Mouse (Mus musculus) intestine, postnatal 0 days (tissue): ENCODE measurements around the gene Fam126a. TPM values are rescaled to one million over a fixed set of nuclear protein-coding genes. Genes with fewer than 3 reads are reported as not detected.

ENCODE experiments used
- ATAC-seq: fragments of 200-750 bp; cut with Nextera tagmentation; 2 replicates; pipeline ENCODE4 v1.8.0; 2017; ENCODE audit warnings: mild to moderate bottlenecking, moderate TSS enrichment, moderate library complexity
- H3K27ac ChIP-seq: fragments of 300-500 bp; sonication (generic); 2 replicates; pipeline ENCODE4 v1.5.1; 2014; ENCODE audit warnings: mild to moderate bottlenecking, low read depth, low read length, moderate library complexity
- H3K27me3 ChIP-seq: fragments of 300-500 bp; sonication (generic); replicated peaks from 2 replicates; pipeline ENCODE4 v1.6.1; 2014; ENCODE audit warnings: low read length, mixed read lengths; ENCODE audit not compliant: control insufficient read depth, insufficient read depth
- H3K36me3 ChIP-seq: fragments of 300-500 bp; sonication (generic); 2 replicates; pipeline ENCODE4 v1.6.1; 2014; ENCODE audit warnings: mild to moderate bottlenecking, moderate library complexity; ENCODE audit not compliant: control insufficient read depth, insufficient read depth
- H3K4me1 ChIP-seq: fragments of 300-500 bp; sonication (generic); replicated peaks from 2 replicates; pipeline ENCODE4 v1.6.1; 2014; ENCODE audit warnings: antibody characterized with exemption, low read length, mixed read lengths; ENCODE audit not compliant: control insufficient read depth, insufficient read depth
- H3K4me2 ChIP-seq: fragments of 300-500 bp; sonication (generic); replicated peaks from 2 replicates; pipeline ENCODE4 v1.6.1; 2014; ENCODE audit warnings: low read depth, mild to moderate bottlenecking, moderate library complexity
- H3K4me3 ChIP-seq: fragments of 300-500 bp; sonication (generic); 2 replicates; pipeline ENCODE4 v1.5.1; 2014; ENCODE audit warnings: low read depth, low read length
- H3K9ac ChIP-seq: fragments of 300-500 bp; sonication (generic); 2 replicates; pipeline ENCODE4 v1.6.1; 2014; ENCODE audit warnings: mild to moderate bottlenecking, low read depth, low read length
- H3K9me3 ChIP-seq: fragments of 300-500 bp; sonication (generic); 2 replicates; pipeline ENCODE4 v1.6.1; 2016; ENCODE audit warnings: mixed run types; ENCODE audit not compliant: control insufficient read depth
- CTCF ChIP-seq: sonication (generic); IDR thresholded peaks from 2 replicates; pipeline ENCODE4 v1.5.1; 2016; ENCODE audit warnings: low read depth, mild to moderate bottlenecking, control low read depth, antibody characterized with exemption, moderate library complexity
- WGBS: fragments of 180-500 bp; shearing (Covaris S2); extraction: QIAGEN DNeasy Blood & Tissue Kit; methylation state at CpG from one replicate; pipeline ENCODE4 v1.1.7; 2014; 5-methylcytosine and 5-hydroxymethylcytosine counted together
- polyA plus RNA-seq: library from polyadenylated mRNA; unstranded; fragments of >200 nt; fragmentation: Nextera tagmentation; extraction: Ambion mirVana; gene quantifications from 2 replicates; pipeline ENCODE4 v1.2.1, GENCODE M21; 2015

Fam126a gene
- polyA plus RNA-seq, 1 experiment from 2014 or later, result 5.0 TPM

DNA sequence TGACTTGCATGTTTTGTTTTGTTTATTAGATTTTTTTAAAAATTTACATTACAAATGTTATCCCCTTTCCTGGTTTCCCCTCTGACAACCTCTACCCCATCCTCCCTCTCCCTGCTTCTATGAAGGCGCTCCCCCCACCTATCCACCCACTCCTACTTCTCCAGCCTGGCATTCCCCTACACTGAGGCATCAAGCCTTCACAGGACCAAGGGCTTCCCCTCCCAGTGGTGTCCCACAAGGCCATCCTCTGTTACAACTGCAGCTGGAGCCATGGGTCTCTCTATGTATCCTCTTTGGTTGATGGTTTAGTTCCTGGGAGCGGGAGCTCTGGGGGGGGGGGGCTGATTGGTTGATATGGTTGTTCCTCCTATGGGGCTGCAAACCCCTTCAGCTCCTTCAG, 7.3 kb downstream of the Fam126a start:
- WGBS, result 98% methylated on average over 2 of the region's 2 CpGs
- no peak overlapping the region for H3K9ac ChIP-seq
- H3K27ac ChIP-seq, result no peak overlapping the region

DNA sequence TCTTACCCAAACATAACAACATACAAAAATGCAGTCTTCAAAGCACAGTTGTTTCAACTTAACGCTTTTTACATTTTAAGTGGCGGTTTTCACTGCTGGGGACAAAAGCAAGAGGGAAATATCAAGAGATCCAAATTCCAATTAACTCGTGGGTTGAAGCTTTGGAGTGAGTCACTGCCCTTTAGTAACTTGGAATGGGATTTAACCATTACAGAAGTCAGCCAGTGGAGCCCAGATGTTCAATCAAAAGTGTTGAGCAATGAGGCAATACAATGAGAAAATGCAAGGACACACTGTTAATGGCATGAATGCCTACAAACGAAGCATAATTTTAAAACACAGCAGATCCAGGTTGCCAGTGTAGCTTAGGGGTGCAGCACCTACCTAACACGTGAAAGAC, 8.8 kb downstream of the Fam126a start:
- H3K9me3 ChIP-seq, result no peaks in the 10 kb centered on the region
- no peak overlapping the region for H3K27ac ChIP-seq
- TF ChIP-seq CTCF, result no peak
- no peaks in the 10 kb centered on the region for H3K4me1 ChIP-seq
- H3K4me3 ChIP-seq, result no peak overlapping the region
- 77% methylated on average over 5 of the region's 5 CpGs for WGBS
- H3K9ac ChIP-seq, result no peak overlapping the region
- ATAC-seq, result no peak
- H3K27me3 ChIP-seq, result no peaks in the 10 kb centered on the region
- H3K4me2 ChIP-seq, result no peak overlapping the region
- H3K36me3 ChIP-seq, result no peaks in the 10 kb centered on the region

More for the DNA sequence above, 7.3 kb downstream of the Fam126a start:
- no peak for TF ChIP-seq CTCF
- no peak overlapping the region for H3K4me3 ChIP-seq
- no peaks in the 10 kb centered on the region for H3K9me3 ChIP-seq
- no peak overlapping the region for H3K4me2 ChIP-seq
- H3K4me1 ChIP-seq, result no peaks in the 10 kb centered on the region
- no peak for ATAC-seq
- no peaks in the 10 kb centered on the region for H3K27me3 ChIP-seq
- H3K36me3 ChIP-seq, result no peaks in the 10 kb centered on the region

DNA sequence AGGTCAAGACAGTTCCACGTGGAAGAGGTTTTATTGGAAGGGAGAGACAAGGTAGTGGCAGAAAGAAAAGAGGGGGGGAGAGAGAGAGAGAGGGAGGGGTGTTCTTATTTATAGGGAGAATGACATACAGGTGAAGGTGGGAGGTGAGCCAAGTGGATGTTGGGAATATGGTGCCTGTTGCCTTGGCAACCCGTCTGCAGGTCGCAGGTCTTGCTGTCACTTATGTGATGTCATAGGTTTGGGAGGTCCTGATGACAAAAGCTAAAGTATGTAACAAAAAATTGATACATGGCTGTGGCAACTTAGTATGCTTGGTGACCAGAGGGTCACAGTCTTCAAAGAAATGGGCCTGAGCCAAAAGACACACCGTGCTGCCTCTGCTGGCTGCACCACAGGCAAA, 10.1 kb downstream of the Fam126a start:
- no peak overlapping the region for H3K4me3 ChIP-seq
- TF ChIP-seq CTCF, result no peak
- H3K4me1 ChIP-seq, result no peaks in the 10 kb centered on the region; the same call in 1 of the 2 replicates
- no peaks in the 10 kb centered on the region for H3K36me3 ChIP-seq
- WGBS, result 80% methylated on average over 4 of the region's 4 CpGs
- H3K9ac ChIP-seq, result no peak overlapping the region
- no peaks in the 10 kb centered on the region for H3K9me3 ChIP-seq
- H3K27me3 ChIP-seq, result no peaks in the 10 kb centered on the region
- H3K4me2 ChIP-seq, result no peak overlapping the region
- no peak overlapping the region for H3K27ac ChIP-seq
- ATAC-seq, result no peak

DNA sequence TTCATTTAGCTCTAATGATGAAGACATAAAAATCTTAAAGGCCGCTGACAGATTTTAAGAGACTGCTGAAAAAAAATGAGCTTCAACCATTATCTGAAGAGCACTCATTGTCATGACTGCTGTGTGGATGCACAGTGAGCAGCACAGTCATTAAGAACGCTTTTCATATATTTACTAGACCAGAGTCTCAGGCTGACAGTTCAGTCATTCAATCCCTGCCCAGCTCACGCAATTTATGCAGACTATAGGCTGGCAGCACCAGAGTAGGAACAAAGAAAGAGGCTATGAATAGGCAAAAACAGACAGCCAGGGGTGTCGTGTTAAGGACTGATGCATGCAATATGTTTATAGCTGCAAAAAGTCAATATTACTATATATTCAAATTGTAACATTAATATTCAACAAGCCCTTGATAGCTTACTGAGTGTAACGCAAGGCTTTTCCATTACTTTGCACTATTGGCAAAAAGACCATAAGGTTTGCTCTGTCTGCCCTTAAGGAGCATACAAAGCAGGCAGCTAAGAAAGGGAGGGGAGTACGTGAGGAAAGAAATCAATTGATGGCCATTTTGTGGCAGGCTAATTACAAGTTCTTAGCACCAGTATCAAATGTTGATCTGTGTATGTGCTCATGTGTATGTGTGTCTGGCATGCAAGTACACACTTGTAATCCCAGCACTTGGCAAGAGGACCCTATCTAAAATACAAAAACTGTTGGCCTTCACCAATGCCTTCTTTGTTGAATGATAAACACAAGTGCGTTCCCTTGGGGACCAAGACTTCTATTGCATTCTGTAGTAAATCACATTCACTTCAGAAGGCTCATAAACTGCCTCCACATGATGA, 10.9 kb downstream of the Fam126a start:
- Histone ChIP-seq H3K4me2 (no peak overlapping the region), H3K27me3 (no peaks in the 10 kb centered on the region), H3K4me3 (no peak overlapping the region), H3K9me3 (no peaks in the 10 kb centered on the region), H3K9ac (no peak overlapping the region), H3K27ac (no peak overlapping the region), H3K36me3 (no peaks in the 10 kb centered on the region), H3K4me1 (no peaks in the 10 kb centered on the region; the same call in 1 of the 2 replicates)
- 83% methylated on average over 7 of the region's 7 CpGs for WGBS
- no peak for ATAC-seq
- no peak for TF ChIP-seq CTCF

DNA sequence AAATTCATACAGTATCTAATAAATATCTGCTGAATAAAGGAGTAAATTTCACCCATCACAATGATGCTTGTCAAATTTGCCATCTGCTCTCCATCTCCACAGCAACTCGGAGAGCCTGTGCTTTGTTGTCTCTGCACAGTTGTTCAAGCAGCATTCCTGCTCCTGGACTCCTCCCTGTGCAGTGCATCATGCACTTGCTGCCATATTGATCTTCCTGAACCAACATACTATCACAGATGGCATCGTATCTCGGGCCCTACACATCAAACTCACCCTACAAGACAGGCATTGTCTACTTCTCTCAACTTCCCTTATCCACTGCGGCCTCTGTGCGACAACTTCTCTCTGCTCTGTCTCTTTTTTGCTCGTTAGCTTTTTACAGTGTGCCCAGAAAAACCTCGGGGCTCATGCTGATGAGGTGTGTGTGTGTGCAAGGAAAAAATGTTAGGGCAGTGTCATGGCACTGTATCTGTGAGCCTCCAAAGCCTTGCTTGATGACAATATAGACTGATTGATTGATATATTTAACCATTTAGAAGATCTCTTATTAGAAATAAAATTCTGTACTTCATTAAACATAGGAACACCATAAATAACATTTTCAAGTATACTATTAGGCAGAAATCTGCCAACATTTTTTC, 11.7 kb downstream of the Fam126a start:
- H3K4me3 ChIP-seq, result no peak overlapping the region
- H3K4me1 ChIP-seq, result no peaks in the 10 kb centered on the region; the same call in 1 of the 2 replicates
- H3K9me3 ChIP-seq, result no peaks in the 10 kb centered on the region
- H3K27ac ChIP-seq, result no peak overlapping the region
- H3K36me3 ChIP-seq, result no peaks in the 10 kb centered on the region
- H3K4me2 ChIP-seq, result no peak overlapping the region
- H3K27me3 ChIP-seq, result no peaks in the 10 kb centered on the region
- no peak overlapping the region for H3K9ac ChIP-seq
- TF ChIP-seq CTCF, result no peak
- no peak for ATAC-seq
- WGBS, result 83% methylated on average over 7 of the region's 7 CpGs

DNA sequence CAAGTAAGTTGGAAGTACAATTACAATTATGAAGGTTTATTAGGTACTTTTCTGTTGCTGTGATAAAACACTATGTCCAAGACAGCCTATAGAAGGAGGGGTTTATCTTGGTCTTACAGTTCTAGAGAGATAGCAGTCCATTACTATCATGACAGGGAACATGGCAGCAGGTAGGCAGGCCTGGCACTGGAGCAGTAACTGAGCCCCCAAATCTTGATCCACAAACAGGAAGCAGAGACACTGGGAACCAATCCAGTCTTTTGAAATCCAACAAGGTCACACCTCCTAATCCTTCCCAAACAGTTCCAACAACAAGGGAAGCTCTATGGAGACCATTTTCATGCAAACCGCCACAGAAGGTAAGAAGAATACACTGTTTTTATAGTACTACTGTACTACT, 13.6 kb downstream of the Fam126a start:
- no peak overlapping the region for H3K4me3 ChIP-seq
- H3K4me1 ChIP-seq, result no peaks in the 10 kb centered on the region; the same call in 1 of the 2 replicates
- H3K27ac ChIP-seq, result no peak overlapping the region
- H3K9me3 ChIP-seq, result no peaks in the 10 kb centered on the region
- whole genome bisulfite sequencing, result 95% methylated on average over 1 of the region's 1 CpGs
- no peak overlapping the region for H3K9ac ChIP-seq
- no peaks in the 10 kb centered on the region for H3K27me3 ChIP-seq
- no peaks in the 10 kb centered on the region for H3K36me3 ChIP-seq
- no peak for TF ChIP-seq CTCF
- no peak overlapping the region for H3K4me2 ChIP-seq
- no peak for ATAC-seq
